Mouse (Mus musculus): Measurements from ENCODE around the gene Rftn2. TPM values are rescaled to one million over a fixed set of nuclear protein-coding genes. Genes with fewer than 3 reads are reported as not detected.

Rftn2 gene
- polyA plus RNA-seq, 1 experiment from 2014 or later, result 9.4 TPM

GRCm38 (mm10) chr1:55158821-55159220, 67.8 kb downstream of the Rftn2 start:
- Histone ChIP-seq H3K4me3 (ENCODE audit: low read depth, low read length) (no peak overlapping the region), H3K36me3 (ENCODE audit: control insufficient read depth, insufficient read depth, low read length) (peaks cover 40% of the 10 kb centered on the region), H3K27ac (ENCODE audit: low read depth) (no peak overlapping the region), H3K4me2 (ENCODE audit: low read length) (no peak overlapping the region), H3K9me3 (ENCODE audit: control insufficient read depth, low read length) (no peaks in the 10 kb centered on the region), H3K4me1 (replicated peaks; ENCODE audit: control insufficient read depth, insufficient read depth, low read length) (no peaks in the 10 kb centered on the region), H3K27me3 (replicated peaks; ENCODE audit: control insufficient read depth, insufficient read depth, low read length) (no peaks in the 10 kb centered on the region), H3K9ac (ENCODE audit: low read length) (no peak overlapping the region)
- no peak for ATAC-seq (replicated peaks; ENCODE audit: low FRiP score, low TSS enrichment, low read depth)
- WGBS, result 92% methylated on average over 8 of the region's 8 CpGs
- peak; percentile 29 for DNase-seq (ENCODE audit: low spot score)

GRCm38 (mm10) chr1:55158211-55158610, 68.4 kb downstream of the Rftn2 start:
- no peak overlapping the region for H3K4me3 ChIP-seq (ENCODE audit: low read depth, low read length)
- H3K27me3 ChIP-seq (replicated peaks; ENCODE audit: control insufficient read depth, insufficient read depth, low read length), result no peaks in the 10 kb centered on the region
- H3K9ac ChIP-seq (ENCODE audit: low read length), result no peak overlapping the region
- H3K9me3 ChIP-seq (ENCODE audit: control insufficient read depth, low read length), result no peaks in the 10 kb centered on the region
- WGBS, result 89% methylated on average over 3 of the region's 3 CpGs
- no peaks in the 10 kb centered on the region for H3K4me1 ChIP-seq (replicated peaks; ENCODE audit: control insufficient read depth, insufficient read depth, low read length)
- DNase-seq (ENCODE audit: low spot score) (peak; percentile 21), ATAC-seq (replicated peaks; ENCODE audit: low FRiP score, low TSS enrichment, low read depth) (no peak)
- no peak overlapping the region for H3K27ac ChIP-seq (ENCODE audit: low read depth)
- H3K36me3 ChIP-seq (ENCODE audit: control insufficient read depth, insufficient read depth, low read length), result peaks cover 43% of the 10 kb centered on the region
- H3K4me2 ChIP-seq (ENCODE audit: low read length), result no peak overlapping the region

- Histone ChIP-seq H3K4me2 (ENCODE audit: low read length) (no peak overlapping the region), H3K27me3 (replicated peaks; ENCODE audit: control insufficient read depth, insufficient read depth, low read length) (no peaks in the 10 kb centered on the region), H3K4me1 (replicated peaks; ENCODE audit: control insufficient read depth, insufficient read depth, low read length) (no peaks in the 10 kb centered on the region), H3K9me3 (ENCODE audit: control insufficient read depth, low read length) (no peaks in the 10 kb centered on the region), H3K36me3 (ENCODE audit: control insufficient read depth, insufficient read depth, low read length) (peaks cover 52% of the 10 kb centered on the region), H3K27ac (ENCODE audit: low read depth) (no peak overlapping the region), H3K9ac (ENCODE audit: low read length) (no peak overlapping the region), H3K4me3 (ENCODE audit: low read depth, low read length) (no peak overlapping the region)
- WGBS, result 95% methylated on average over 4 of the region's 4 CpGs
- ATAC-seq (replicated peaks; ENCODE audit: low FRiP score, low TSS enrichment, low read depth), result no peak
- DNase-seq (ENCODE audit: low spot score), result peak; percentile 48
These were observed 69.3 kb downstream of the Rftn2 start for GRCm38 (mm10) chr1:55157329-55157728.

GRCm38 (mm10) chr1:55145556-55145955, 81.0 kb downstream of the Rftn2 start:
- Histone ChIP-seq H3K27me3 (replicated peaks; ENCODE audit: control insufficient read depth, insufficient read depth, low read length) (no peaks in the 10 kb centered on the region), H3K27ac (ENCODE audit: low read depth) (no peak overlapping the region), H3K36me3 (ENCODE audit: control insufficient read depth, insufficient read depth, low read length) (peaks cover 60% of the 10 kb centered on the region), H3K4me3 (ENCODE audit: low read depth, low read length) (no peak overlapping the region), H3K4me1 (replicated peaks; ENCODE audit: control insufficient read depth, insufficient read depth, low read length) (no peaks in the 10 kb centered on the region), H3K9ac (ENCODE audit: low read length) (no peak overlapping the region), H3K4me2 (ENCODE audit: low read length) (no peak overlapping the region), H3K9me3 (ENCODE audit: control insufficient read depth, low read length) (no peaks in the 10 kb centered on the region)
- ATAC-seq (replicated peaks; ENCODE audit: low FRiP score, low TSS enrichment, low read depth) (no peak), DNase-seq (ENCODE audit: low spot score) (no peak)
- WGBS, result 90% methylated on average over 7 of the region's 7 CpGs

GRCm38 (mm10) chr1:55144338-55144737, 82.2 kb downstream of the Rftn2 start:
- DNase-seq (ENCODE audit: low spot score) (no peak), ATAC-seq (replicated peaks; ENCODE audit: low FRiP score, low TSS enrichment, low read depth) (no peak)
- WGBS, result 96% methylated on average over 4 of the region's 4 CpGs
- no peak overlapping the region for H3K4me2 ChIP-seq (ENCODE audit: low read length)
- no peak overlapping the region for H3K4me3 ChIP-seq (ENCODE audit: low read depth, low read length)
- no peak overlapping the region for H3K27ac ChIP-seq (ENCODE audit: low read depth)
- H3K4me1 ChIP-seq (replicated peaks; ENCODE audit: control insufficient read depth, insufficient read depth, low read length), result no peaks in the 10 kb centered on the region
- no peak overlapping the region for H3K9ac ChIP-seq (ENCODE audit: low read length)
- peaks cover 54% of the 10 kb centered on the region for H3K36me3 ChIP-seq (ENCODE audit: control insufficient read depth, insufficient read depth, low read length)
- no peaks in the 10 kb centered on the region for H3K9me3 ChIP-seq (ENCODE audit: control insufficient read depth, low read length)
- H3K27me3 ChIP-seq (replicated peaks; ENCODE audit: control insufficient read depth, insufficient read depth, low read length), result no peaks in the 10 kb centered on the region

- no peak overlapping the region for H3K4me3 ChIP-seq (ENCODE audit: low read depth, low read length)
- peaks cover 24% of the 10 kb centered on the region for H3K36me3 ChIP-seq (ENCODE audit: control insufficient read depth, insufficient read depth, low read length)
- H3K4me2 ChIP-seq (ENCODE audit: low read length), result no peak overlapping the region
- peaks cover 10% of the 10 kb centered on the region; the same call in 1 of the 2 replicates for H3K4me1 ChIP-seq (replicated peaks; ENCODE audit: control insufficient read depth, insufficient read depth, low read length)
- WGBS, result 93% methylated on average over 1 of the region's 1 CpGs
- no peaks in the 10 kb centered on the region for H3K27me3 ChIP-seq (replicated peaks; ENCODE audit: control insufficient read depth, insufficient read depth, low read length)
- no peak overlapping the region for H3K9ac ChIP-seq (ENCODE audit: low read length)
- no peak for DNase-seq (ENCODE audit: low spot score)
- no peak overlapping the region for H3K27ac ChIP-seq (ENCODE audit: low read depth)
- ATAC-seq (replicated peaks; ENCODE audit: low FRiP score, low TSS enrichment, low read depth), result no peak
- no peaks in the 10 kb centered on the region for H3K9me3 ChIP-seq (ENCODE audit: control insufficient read depth, low read length)
These were observed 90.7 kb downstream of the Rftn2 start for GRCm38 (mm10) chr1:55135846-55136245.

GRCm38 (mm10) chr1:55134301-55134700, 92.3 kb downstream of the Rftn2 start:
- no peaks in the 10 kb centered on the region for H3K27me3 ChIP-seq (replicated peaks; ENCODE audit: control insufficient read depth, insufficient read depth, low read length)
- no peak for DNase-seq (ENCODE audit: low spot score)
- no peaks in the 10 kb centered on the region for H3K9me3 ChIP-seq (ENCODE audit: control insufficient read depth, low read length)
- WGBS, result 95% methylated on average over 3 of the region's 3 CpGs
- ATAC-seq (replicated peaks; ENCODE audit: low FRiP score, low TSS enrichment, low read depth), result no peak
- peaks cover 16% of the 10 kb centered on the region; the same call in 1 of the 2 replicates for H3K4me1 ChIP-seq (replicated peaks; ENCODE audit: control insufficient read depth, insufficient read depth, low read length)
- no peak overlapping the region for H3K4me2 ChIP-seq (ENCODE audit: low read length)
- H3K9ac ChIP-seq (ENCODE audit: low read length), result no peak overlapping the region
- no peak overlapping the region for H3K27ac ChIP-seq (ENCODE audit: low read depth)
- H3K4me3 ChIP-seq (ENCODE audit: low read depth, low read length), result no peak overlapping the region
- peaks cover 15% of the 10 kb centered on the region; the same call in 1 of the 2 replicates for H3K36me3 ChIP-seq (ENCODE audit: control insufficient read depth, insufficient read depth, low read length)

GRCm38 (mm10) chr1:55133173-55133572, 93.4 kb downstream of the Rftn2 start:
- H3K4me2 ChIP-seq (ENCODE audit: low read length), result peak overlapping the region; percentile 85
- peaks cover 16% of the 10 kb centered on the region; the same call in 1 of the 2 replicates for H3K4me1 ChIP-seq (replicated peaks; ENCODE audit: control insufficient read depth, insufficient read depth, low read length)
- no peak overlapping the region for H3K27ac ChIP-seq (ENCODE audit: low read depth)
- no peak overlapping the region for H3K4me3 ChIP-seq (ENCODE audit: low read depth, low read length)
- no peak overlapping the region for H3K9ac ChIP-seq (ENCODE audit: low read length)
- peaks cover 7% of the 10 kb centered on the region; the same call in 1 of the 2 replicates for H3K36me3 ChIP-seq (ENCODE audit: control insufficient read depth, insufficient read depth, low read length)
- DNase-seq (ENCODE audit: low spot score) (no peak), ATAC-seq (replicated peaks; ENCODE audit: low FRiP score, low TSS enrichment, low read depth) (no peak)
- H3K9me3 ChIP-seq (ENCODE audit: control insufficient read depth, low read length), result no peaks in the 10 kb centered on the region
- WGBS, result 90% methylated on average over 2 of the region's 2 CpGs
- H3K27me3 ChIP-seq (replicated peaks; ENCODE audit: control insufficient read depth, insufficient read depth, low read length), result no peaks in the 10 kb centered on the region

- peak overlapping the region; percentile 78 for H3K9ac ChIP-seq (ENCODE audit: low read length)
- H3K27ac ChIP-seq (ENCODE audit: low read depth), result no peak overlapping the region
- ATAC-seq (replicated peaks; ENCODE audit: low FRiP score, low TSS enrichment, low read depth), result no peak
- 72% methylated on average over 4 of the region's 4 CpGs for WGBS
- DNase-seq (ENCODE audit: low spot score), result no peak
- H3K27me3 ChIP-seq (replicated peaks; ENCODE audit: control insufficient read depth, insufficient read depth, low read length), result no peaks in the 10 kb centered on the region
- peak overlapping the region; percentile 85 for H3K4me3 ChIP-seq (ENCODE audit: low read depth, low read length)
- peaks cover 16% of the 10 kb centered on the region; the same call in 1 of the 2 replicates for H3K4me1 ChIP-seq (replicated peaks; ENCODE audit: control insufficient read depth, insufficient read depth, low read length)
- H3K9me3 ChIP-seq (ENCODE audit: control insufficient read depth, low read length), result no peaks in the 10 kb centered on the region
- H3K36me3 ChIP-seq (ENCODE audit: control insufficient read depth, insufficient read depth, low read length), result peaks cover 3% of the 10 kb centered on the region; the same call in 1 of the 2 replicates
- peak overlapping the region; percentile 85 for H3K4me2 ChIP-seq (ENCODE audit: low read length)
These were observed 94.3 kb downstream of the Rftn2 start for GRCm38 (mm10) chr1:55132308-55132707.

Measured in intestine, embryonic 14.5 days (tissue).